Mouse (Mus musculus) CH12.LX (cell line): ENCODE results near the gene Kalrn.

ENCODE experiments used
- EP300 ChIP-seq: IDR thresholded peaks from 2 replicates; pipeline ENCODE4 v1.6.1; 2011; ENCODE audit warnings: low read length, improper control_type of control experiment
- ETS1 ChIP-seq: conservative IDR thresholded peaks from 2 replicates; pipeline ENCODE4 v1.6.1; 2012; ENCODE audit warnings: low read depth, mild to moderate bottlenecking, inconsistent platforms, low read length, improper control_type of control experiment, moderate library complexity
- MAX ChIP-seq: IDR thresholded peaks from 2 replicates; pipeline ENCODE4 v1.6.1; 2011; ENCODE audit warnings: low read length, improper control_type of control experiment
- MAZ ChIP-seq: IDR thresholded peaks from 2 replicates; pipeline ENCODE4 v1.6.1; 2012; ENCODE audit warnings: low read depth, mild to moderate bottlenecking, inconsistent platforms, low read length, improper control_type of control experiment, moderate library complexity
- MYC ChIP-seq: IDR thresholded peaks from 2 replicates; pipeline ENCODE4 v1.6.1; 2011; ENCODE audit warnings: low read depth, mild to moderate bottlenecking, improper control_type of control experiment, low read length
- POLR2A ChIP-seq: IDR thresholded peaks from 2 replicates; pipeline ENCODE4 v1.6.1; 2011; ENCODE audit warnings: low read depth, mild to moderate bottlenecking, improper control_type of control experiment, low read length
- POLR2AphosphoS2 ChIP-seq: IDR thresholded peaks from 2 replicates; pipeline ENCODE4 v1.6.1; 2011; ENCODE audit warnings: low read depth, low read length, improper control_type of control experiment
- ZMIZ1 ChIP-seq: IDR thresholded peaks from 2 replicates; pipeline ENCODE4 v1.6.1; 2012; ENCODE audit warnings: low read depth, mild to moderate bottlenecking, inconsistent platforms, low read length, improper control_type of control experiment
- ZNF384 ChIP-seq: IDR thresholded peaks from 2 replicates; pipeline ENCODE4 v1.6.1; 2012; ENCODE audit warnings: low read depth, low read length, improper control_type of control experiment, inconsistent platforms

DNA sequence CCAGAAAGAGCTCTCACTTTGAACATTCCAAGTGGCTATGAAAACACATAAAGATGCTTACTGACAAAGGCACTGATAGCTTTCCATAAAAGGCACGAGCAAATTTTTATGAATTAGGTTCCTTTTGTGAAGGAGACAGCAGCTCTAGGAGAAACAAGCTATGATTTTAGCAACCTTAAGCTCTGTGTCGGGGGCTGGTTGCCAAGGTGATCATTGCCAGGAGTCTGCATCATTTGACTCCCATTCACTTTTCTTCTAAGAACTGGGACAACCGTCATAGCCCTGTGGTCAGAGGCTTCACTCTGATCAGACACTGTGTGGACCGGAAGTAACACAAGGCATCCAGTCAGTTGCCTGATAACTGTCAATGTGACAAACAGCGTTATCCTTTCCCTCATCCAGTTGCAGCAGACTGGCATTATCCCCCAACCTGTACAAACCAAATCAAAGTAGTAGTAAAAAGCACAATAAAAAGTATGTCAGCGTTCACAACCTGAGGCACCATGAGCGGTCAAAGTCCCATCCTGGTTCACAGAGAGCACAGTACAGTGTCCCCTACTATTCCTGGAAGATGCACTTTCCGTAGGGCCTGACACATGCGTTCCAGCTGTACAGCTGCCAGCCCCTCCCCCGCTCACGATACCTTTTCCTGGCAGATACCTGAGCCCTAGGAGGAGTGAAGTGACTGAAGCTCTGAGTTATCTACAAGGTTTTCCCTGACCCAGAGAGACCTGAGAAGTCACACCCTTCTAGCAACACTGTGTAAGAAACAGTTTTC is 253.1 kb downstream of the Kalrn start:
- TF ChIP-seq ZMIZ1, result no peak
- TF ChIP-seq EP300, result no peak
- TF ChIP-seq POLR2A, result no peak
- TF ChIP-seq ZNF384, result no peak
- TF ChIP-seq MYC, result no peak
- no peak for TF ChIP-seq MAZ
- TF ChIP-seq POLR2AphosphoS2, result no peak
- TF ChIP-seq MAX, result no peak
- no peak for TF ChIP-seq ETS1
